Mouse (Mus musculus): Measurements from ENCODE around the gene Siah3. TPM values are rescaled to one million over a fixed set of nuclear protein-coding genes. Genes with fewer than 3 reads are reported as not detected.
A peak's percentile ranks its signal among the peaks of the same experiment; 100 is the strongest.

Gene Siah3
- polyA plus RNA-seq, 1 experiment from 2014 or later: 0.07 TPM

DNA sequence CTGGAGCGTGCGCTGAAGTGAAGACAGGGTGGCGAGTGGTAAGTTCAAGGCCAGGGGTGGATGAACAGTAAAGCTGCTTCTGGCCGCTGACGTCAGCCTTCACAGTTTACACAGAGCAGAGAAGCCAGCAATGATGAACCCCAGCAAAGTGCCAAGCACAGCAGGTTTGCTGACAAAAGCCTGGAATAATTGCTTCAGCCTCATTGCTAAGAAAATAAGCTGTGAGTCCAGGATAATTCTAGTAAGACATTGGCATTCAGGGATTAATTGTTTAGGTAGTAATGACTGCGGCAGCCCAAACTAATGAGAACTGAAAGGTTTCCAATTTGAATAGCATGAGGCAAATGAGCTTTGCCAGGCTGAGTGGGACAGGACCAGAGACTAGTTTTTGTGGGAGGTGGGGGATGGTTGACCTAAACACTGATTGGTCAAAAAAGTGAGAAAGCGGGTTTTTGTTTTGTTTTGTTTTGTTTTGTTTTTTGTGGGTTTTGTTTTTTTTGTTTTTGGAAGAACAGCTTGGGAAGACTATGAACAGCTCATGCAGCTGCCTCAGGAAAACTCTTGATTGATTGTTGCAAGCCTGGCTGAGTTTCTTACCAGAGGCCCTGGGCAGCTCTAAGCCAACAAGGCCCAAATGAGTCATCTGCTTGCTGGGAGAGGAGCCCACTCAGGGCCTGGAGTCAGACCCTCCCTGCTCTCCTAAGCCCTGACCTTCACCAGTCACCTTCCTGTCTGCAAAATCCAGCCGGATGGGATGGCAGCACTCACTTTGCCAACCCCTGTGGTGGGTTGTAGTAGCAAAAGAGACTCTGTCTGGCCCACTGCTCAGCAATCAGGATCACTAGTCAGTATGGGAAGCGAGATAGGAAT lies 17.5 kb downstream of the Siah3 start:
- DNase-seq (ENCODE audit: low spot score) (no peak), ATAC-seq (ENCODE audit: insufficient number of reproducible peaks, low FRiP score, low TSS enrichment, low read depth) (no peak)
- H3K36me3 ChIP-seq (ENCODE audit: control insufficient read depth, insufficient read depth, low read length): no peaks in the 10 kb centered on the region
- no peak overlapping the region for H3K4me3 ChIP-seq (ENCODE audit: low read depth, low read length)
- no peak overlapping the region for H3K27ac ChIP-seq (replicated peaks; ENCODE audit: low read depth, low read length)
- no peaks in the 10 kb centered on the region for H3K4me1 ChIP-seq (ENCODE audit: control insufficient read depth, insufficient read depth, low read length)
- 84% methylated on average over 9 of the region's 9 CpGs for WGBS
- H3K4me2 ChIP-seq (ENCODE audit: low read depth, severe bottlenecking): no peak overlapping the region
- no peaks in the 10 kb centered on the region for H3K9me3 ChIP-seq (ENCODE audit: control insufficient read depth, low read length)
- H3K9ac ChIP-seq (ENCODE audit: low read length): no peak overlapping the region
- no peaks in the 10 kb centered on the region for H3K27me3 ChIP-seq (ENCODE audit: control insufficient read depth, insufficient read depth, low read length)

GRCm38 (mm10) chr14:75475887-75476286 lies 20.1 kb downstream of the Siah3 start:
- H3K27me3 ChIP-seq (ENCODE audit: control insufficient read depth, insufficient read depth, low read length): no peaks in the 10 kb centered on the region
- WGBS: 98% methylated on average over 2 of the region's 2 CpGs
- no peak overlapping the region for H3K4me3 ChIP-seq (ENCODE audit: low read depth, low read length)
- ATAC-seq (ENCODE audit: insufficient number of reproducible peaks, low FRiP score, low TSS enrichment, low read depth): no peak
- H3K4me1 ChIP-seq (ENCODE audit: control insufficient read depth, insufficient read depth, low read length): no peaks in the 10 kb centered on the region
- H3K9ac ChIP-seq (ENCODE audit: low read length): no peak overlapping the region
- no peaks in the 10 kb centered on the region for H3K9me3 ChIP-seq (ENCODE audit: control insufficient read depth, low read length)
- H3K27ac ChIP-seq (replicated peaks; ENCODE audit: low read depth, low read length): no peak overlapping the region
- H3K36me3 ChIP-seq (ENCODE audit: control insufficient read depth, insufficient read depth, low read length): no peaks in the 10 kb centered on the region
- DNase-seq (ENCODE audit: low spot score): no peak
- no peak overlapping the region for H3K4me2 ChIP-seq (ENCODE audit: low read depth, severe bottlenecking)

DNA sequence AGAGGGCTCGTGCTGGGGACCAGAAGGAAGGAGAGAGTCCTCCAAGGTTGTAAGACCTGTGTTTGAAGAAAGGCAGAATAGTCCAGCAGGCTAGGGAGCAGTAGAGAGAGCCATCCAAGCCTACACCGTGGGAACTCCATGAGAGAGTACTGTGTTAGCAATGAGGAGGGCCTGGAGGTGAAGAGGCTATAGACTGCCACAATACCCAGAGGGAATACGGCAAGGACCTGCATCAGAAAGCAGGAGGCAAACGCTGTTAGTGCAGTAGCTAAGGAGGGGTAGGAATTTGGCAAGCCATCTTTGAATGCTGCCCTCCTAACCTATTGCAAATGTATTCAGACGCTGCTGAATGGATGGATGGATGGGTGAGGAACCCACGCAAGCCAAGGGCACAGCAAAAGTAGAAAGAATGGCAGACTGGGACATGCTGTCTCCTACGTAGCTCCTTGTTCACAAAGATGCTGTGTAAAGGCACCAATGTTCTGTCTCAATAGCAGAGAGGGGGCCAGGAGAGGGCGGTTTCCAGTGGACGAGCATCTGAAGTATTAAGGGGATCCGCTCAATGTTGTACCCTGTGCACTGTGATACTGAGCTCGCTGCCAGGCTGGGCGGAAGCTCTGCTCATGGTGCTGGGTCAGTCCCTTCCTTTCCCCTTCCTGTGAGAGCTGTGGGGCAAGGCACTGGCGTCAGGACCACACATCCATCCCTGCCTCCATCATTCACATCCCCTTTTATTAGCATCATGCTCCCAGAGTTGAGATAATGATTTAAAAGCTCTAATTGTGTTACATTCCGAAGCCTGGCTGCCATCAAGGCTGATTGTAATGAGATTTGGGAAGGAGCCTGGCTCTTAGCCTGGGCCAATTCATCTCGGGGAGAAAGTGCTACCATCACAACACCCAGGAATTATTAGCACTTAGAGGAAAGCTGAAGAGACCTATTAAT lies 26.7 kb downstream of the Siah3 start:
- Histone ChIP-seq H3K9me3 (ENCODE audit: control insufficient read depth, low read length) (no peaks in the 10 kb centered on the region), H3K27me3 (ENCODE audit: control insufficient read depth, insufficient read depth, low read length) (no peaks in the 10 kb centered on the region), H3K4me2 (ENCODE audit: low read depth, severe bottlenecking) (no peak overlapping the region), H3K9ac (ENCODE audit: low read length) (no peak overlapping the region), H3K4me1 (ENCODE audit: control insufficient read depth, insufficient read depth, low read length) (no peaks in the 10 kb centered on the region), H3K4me3 (ENCODE audit: low read depth, low read length) (no peak overlapping the region), H3K27ac (replicated peaks; ENCODE audit: low read depth, low read length) (no peak overlapping the region), H3K36me3 (ENCODE audit: control insufficient read depth, insufficient read depth, low read length) (no peaks in the 10 kb centered on the region)
- DNase-seq (ENCODE audit: low spot score) (no peak), ATAC-seq (ENCODE audit: insufficient number of reproducible peaks, low FRiP score, low TSS enrichment, low read depth) (no peak)
- WGBS: 72% methylated on average over 15 of the region's 15 CpGs

GRCm38 (mm10) chr14:75483176-75483546 lies 27.4 kb downstream of the Siah3 start:
- WGBS: 89% methylated on average over 6 of the region's 6 CpGs
- Histone ChIP-seq H3K4me2 (ENCODE audit: low read depth, severe bottlenecking) (no peak overlapping the region), H3K4me3 (ENCODE audit: low read depth, low read length) (no peak overlapping the region), H3K27me3 (ENCODE audit: control insufficient read depth, insufficient read depth, low read length) (no peaks in the 10 kb centered on the region), H3K36me3 (ENCODE audit: control insufficient read depth, insufficient read depth, low read length) (no peaks in the 10 kb centered on the region), H3K27ac (replicated peaks; ENCODE audit: low read depth, low read length) (no peak overlapping the region), H3K9me3 (ENCODE audit: control insufficient read depth, low read length) (no peaks in the 10 kb centered on the region), H3K4me1 (ENCODE audit: control insufficient read depth, insufficient read depth, low read length) (no peaks in the 10 kb centered on the region), H3K9ac (ENCODE audit: low read length) (no peak overlapping the region)
- no peak for DNase-seq (ENCODE audit: low spot score)
- ATAC-seq (ENCODE audit: insufficient number of reproducible peaks, low FRiP score, low TSS enrichment, low read depth): no peak

DNA sequence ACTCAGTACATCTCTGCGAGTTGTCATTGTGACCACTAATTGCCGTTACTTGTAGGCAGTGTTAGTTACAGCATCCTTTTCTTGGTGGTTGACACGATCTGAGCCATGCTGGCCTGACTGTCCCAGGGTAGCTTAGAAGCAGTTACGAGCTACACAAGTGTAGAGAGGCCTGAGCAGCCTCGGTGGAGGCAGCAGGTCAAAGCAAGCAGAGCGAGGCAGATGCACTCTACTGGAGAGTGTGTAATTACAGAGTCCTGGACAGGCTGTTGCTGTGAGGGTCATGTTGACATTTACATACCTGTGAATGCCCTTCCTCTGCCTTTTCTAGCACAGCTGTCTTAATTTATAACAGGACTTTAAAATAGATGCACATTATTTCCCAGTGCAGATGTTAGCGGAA lies 32.1 kb downstream of the Siah3 start:
- Histone ChIP-seq H3K9me3 (ENCODE audit: control insufficient read depth, low read length) (no peaks in the 10 kb centered on the region), H3K4me2 (ENCODE audit: low read depth, severe bottlenecking) (no peak overlapping the region), H3K4me3 (ENCODE audit: low read depth, low read length) (no peak overlapping the region), H3K9ac (ENCODE audit: low read length) (no peak overlapping the region), H3K4me1 (ENCODE audit: control insufficient read depth, insufficient read depth, low read length) (no peaks in the 10 kb centered on the region), H3K27me3 (ENCODE audit: control insufficient read depth, insufficient read depth, low read length) (no peaks in the 10 kb centered on the region), H3K27ac (replicated peaks; ENCODE audit: low read depth, low read length) (no peak overlapping the region), H3K36me3 (ENCODE audit: control insufficient read depth, insufficient read depth, low read length) (no peaks in the 10 kb centered on the region)
- DNase-seq (ENCODE audit: low spot score) (no peak), ATAC-seq (ENCODE audit: insufficient number of reproducible peaks, low FRiP score, low TSS enrichment, low read depth) (no peak)
- 75% methylated on average over 7 of the region's 7 CpGs for WGBS

DNA sequence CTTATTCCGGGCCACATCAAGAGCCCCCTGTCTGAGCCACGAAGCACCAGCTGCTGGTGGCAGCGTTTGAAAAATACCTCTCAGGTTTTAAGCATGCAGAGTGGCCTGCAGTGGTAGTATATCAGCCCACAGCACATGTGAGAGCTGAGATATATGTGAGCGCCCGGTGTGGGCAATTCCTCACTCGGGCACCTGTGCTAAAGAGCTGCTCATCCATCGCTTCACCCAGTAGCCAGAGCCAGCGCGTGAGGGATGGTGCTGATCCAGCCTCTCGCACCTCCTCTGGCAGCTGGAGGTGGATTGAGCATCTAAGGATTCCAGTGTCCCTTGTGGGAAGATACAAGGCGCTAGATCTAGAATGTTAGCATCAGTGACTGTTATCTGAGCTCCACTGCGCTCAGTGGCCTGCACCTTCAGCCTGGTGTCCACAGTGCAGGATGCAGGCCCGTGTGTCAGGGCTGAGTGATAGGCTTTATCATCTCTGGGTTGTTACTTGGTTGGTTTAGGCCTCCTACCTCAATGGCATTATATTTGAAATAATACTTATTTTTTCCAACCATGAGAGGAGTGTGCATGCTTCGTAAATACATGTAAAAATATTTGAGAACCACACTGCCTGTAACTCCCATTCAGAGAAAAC lies 37.9 kb downstream of the Siah3 start:
- H3K9me3 ChIP-seq (ENCODE audit: control insufficient read depth, low read length): no peaks in the 10 kb centered on the region
- no peak overlapping the region for H3K27ac ChIP-seq (replicated peaks; ENCODE audit: low read depth, low read length)
- no peaks in the 10 kb centered on the region for H3K27me3 ChIP-seq (ENCODE audit: control insufficient read depth, insufficient read depth, low read length)
- H3K4me3 ChIP-seq (ENCODE audit: low read depth, low read length): no peak overlapping the region
- H3K36me3 ChIP-seq (ENCODE audit: control insufficient read depth, insufficient read depth, low read length): no peaks in the 10 kb centered on the region
- ATAC-seq (ENCODE audit: insufficient number of reproducible peaks, low FRiP score, low TSS enrichment, low read depth): no peak
- no peak overlapping the region for H3K4me2 ChIP-seq (ENCODE audit: low read depth, severe bottlenecking)
- 91% methylated on average over 14 of the region's 14 CpGs for WGBS
- no peaks in the 10 kb centered on the region for H3K4me1 ChIP-seq (ENCODE audit: control insufficient read depth, insufficient read depth, low read length)
- DNase-seq (ENCODE audit: low spot score): no peak
- no peak overlapping the region for H3K9ac ChIP-seq (ENCODE audit: low read length)

DNA sequence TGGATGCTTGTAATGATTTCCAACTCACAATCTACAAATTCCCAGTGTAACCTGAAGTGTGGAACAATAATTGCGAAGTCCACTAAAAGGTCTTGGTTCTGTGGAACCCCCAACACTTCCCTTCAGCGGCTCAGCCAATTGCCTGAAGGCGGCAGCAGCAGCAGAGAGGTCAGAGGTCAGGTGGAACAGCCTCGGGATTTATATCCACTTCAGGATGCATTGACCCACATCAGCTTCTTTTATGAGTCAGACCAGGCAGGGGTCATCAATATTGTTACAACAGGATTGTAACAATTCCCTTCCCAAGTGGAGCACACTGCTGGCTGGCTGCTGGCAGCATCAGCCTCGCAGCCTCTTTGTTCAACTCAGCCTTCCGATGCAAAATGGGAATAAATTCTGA lies 39.1 kb downstream of the Siah3 start:
- DNase-seq (ENCODE audit: low spot score) (peak; percentile 33), ATAC-seq (ENCODE audit: insufficient number of reproducible peaks, low FRiP score, low TSS enrichment, low read depth) (no peak)
- Histone ChIP-seq H3K27ac (replicated peaks; ENCODE audit: low read depth, low read length) (no peak overlapping the region), H3K9ac (ENCODE audit: low read length) (no peak overlapping the region), H3K9me3 (ENCODE audit: control insufficient read depth, low read length) (no peaks in the 10 kb centered on the region), H3K4me3 (ENCODE audit: low read depth, low read length) (no peak overlapping the region), H3K36me3 (ENCODE audit: control insufficient read depth, insufficient read depth, low read length) (no peaks in the 10 kb centered on the region), H3K27me3 (ENCODE audit: control insufficient read depth, insufficient read depth, low read length) (no peaks in the 10 kb centered on the region), H3K4me1 (ENCODE audit: control insufficient read depth, insufficient read depth, low read length) (no peaks in the 10 kb centered on the region), H3K4me2 (ENCODE audit: low read depth, severe bottlenecking) (no peak overlapping the region)
- 35% methylated on average over 6 of the region's 6 CpGs for WGBS

- H3K9me3 ChIP-seq (ENCODE audit: control insufficient read depth, low read length): no peaks in the 10 kb centered on the region
- H3K9ac ChIP-seq (ENCODE audit: low read length): no peak overlapping the region
- H3K4me2 ChIP-seq (ENCODE audit: low read depth, severe bottlenecking): no peak overlapping the region
- H3K4me3 ChIP-seq (ENCODE audit: low read depth, low read length): no peak overlapping the region
- no peaks in the 10 kb centered on the region for H3K27me3 ChIP-seq (ENCODE audit: control insufficient read depth, insufficient read depth, low read length)
- 56% methylated on average over 3 of the region's 3 CpGs for WGBS
- H3K4me1 ChIP-seq (ENCODE audit: control insufficient read depth, insufficient read depth, low read length): no peaks in the 10 kb centered on the region
- H3K36me3 ChIP-seq (ENCODE audit: control insufficient read depth, insufficient read depth, low read length): no peaks in the 10 kb centered on the region
- DNase-seq (ENCODE audit: low spot score) (no peak), ATAC-seq (ENCODE audit: insufficient number of reproducible peaks, low FRiP score, low TSS enrichment, low read depth) (no peak)
- no peak overlapping the region for H3K27ac ChIP-seq (replicated peaks; ENCODE audit: low read depth, low read length)
Observed at GRCm38 (mm10) chr14:75501501-75501990, 45.8 kb downstream of the Siah3 start.

All from limb, embryonic 11.5 days (tissue).